Mouse (Mus musculus) left cerebral cortex, postnatal 36 days (tissue): ENCODE results near the gene Acvr1c. TPM values are rescaled to one million over a fixed set of nuclear protein-coding genes. Genes with fewer than 3 reads are reported as not detected.

Experiments used
- DNase-seq, 2 experiments: peaks; one replicate each; pipeline ENCODE4 v3.0.0; 2021 to 2022; ENCODE audit warnings: low spot score in 2 of 2, mixed read lengths in 1 of 2
- intact Hi-C: fragments of 180-260 bp; cut with DNase I; formaldehyde crosslinking; loops from one replicate; pipeline ENCODE4 v1.15.1; 2025
- total RNA-seq, 2 experiments: library from RNA; stranded (reverse); gene quantifications; 2 replicates each; pipeline ENCODE4 v1.2.3; 2021

Acvr1c gene
- total RNA-seq, 2 experiments from 2014 or later: 16.8 to 18.3 TPM

GRCm38 (mm10) chr2:58289759-58290431, 67.8 kb downstream of the Acvr1c start:
- no peak for DNase-seq
- intact Hi-C loops: no loop called here

- DNase-seq: peak in 1 of 2 experiments; percentile 8
- intact Hi-C loops: no loop called here
These were observed 68.4 kb downstream of the Acvr1c start for GRCm38 (mm10) chr2:58289331-58289730.

DNA sequence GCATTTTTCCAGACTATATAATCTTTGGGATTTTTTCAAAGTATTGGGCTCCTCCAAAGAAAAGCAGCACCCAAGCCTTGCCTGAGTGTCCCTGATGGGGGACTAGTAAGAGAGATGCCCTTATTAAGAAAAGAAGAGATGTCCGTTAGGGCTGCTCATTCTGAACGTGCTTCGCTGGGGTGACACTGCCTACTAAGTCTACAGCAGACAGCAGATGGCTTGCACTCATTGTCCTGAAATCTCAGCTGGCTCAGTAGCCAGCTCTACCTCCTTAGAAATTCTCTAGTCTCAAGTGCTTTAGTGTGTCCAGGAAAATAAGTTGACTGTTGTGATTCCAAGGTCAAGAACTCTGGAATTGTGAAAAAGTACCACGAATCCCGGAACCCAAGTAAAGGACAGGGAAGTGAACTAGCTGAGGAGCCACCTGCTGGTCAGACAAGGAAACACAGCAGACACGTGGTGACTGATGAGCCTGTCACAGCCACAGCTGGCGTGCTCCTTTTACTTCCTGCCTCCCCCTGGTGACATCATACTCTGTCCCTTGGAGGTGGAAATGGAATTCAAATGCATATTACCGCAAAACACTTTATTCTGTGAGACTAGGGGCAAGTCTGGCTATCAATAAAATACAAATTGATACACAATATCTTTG, 75.3 kb downstream of the Acvr1c start:
- intact Hi-C loops: no loop called here
- peak; percentile 23 to 24 for DNase-seq

- intact Hi-C loops: no loop called here
- no peak for DNase-seq
These were observed 76.6 kb downstream of the Acvr1c start for GRCm38 (mm10) chr2:58281046-58281445.

DNA sequence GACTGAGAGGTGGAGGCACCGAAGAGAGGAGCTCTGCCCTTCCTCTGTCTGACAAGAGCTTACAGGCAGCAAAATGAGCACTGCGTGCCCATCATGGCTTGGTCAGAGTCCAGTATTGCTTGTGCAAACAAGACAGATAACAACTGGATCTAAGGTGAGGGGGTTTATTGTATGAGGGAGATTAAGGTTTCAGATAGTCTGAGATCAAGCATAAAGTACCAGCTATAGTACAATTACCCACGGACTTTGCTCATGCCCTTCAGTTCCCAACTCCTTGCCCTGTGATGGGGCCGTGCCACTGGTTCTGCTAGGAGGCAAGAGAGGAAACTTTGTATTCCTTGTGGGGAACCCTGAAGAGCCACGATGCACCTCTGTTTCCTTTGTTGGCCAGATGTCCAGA, 78.5 kb downstream of the Acvr1c start:
- no peak for DNase-seq
- intact Hi-C loops: no loop called here

DNA sequence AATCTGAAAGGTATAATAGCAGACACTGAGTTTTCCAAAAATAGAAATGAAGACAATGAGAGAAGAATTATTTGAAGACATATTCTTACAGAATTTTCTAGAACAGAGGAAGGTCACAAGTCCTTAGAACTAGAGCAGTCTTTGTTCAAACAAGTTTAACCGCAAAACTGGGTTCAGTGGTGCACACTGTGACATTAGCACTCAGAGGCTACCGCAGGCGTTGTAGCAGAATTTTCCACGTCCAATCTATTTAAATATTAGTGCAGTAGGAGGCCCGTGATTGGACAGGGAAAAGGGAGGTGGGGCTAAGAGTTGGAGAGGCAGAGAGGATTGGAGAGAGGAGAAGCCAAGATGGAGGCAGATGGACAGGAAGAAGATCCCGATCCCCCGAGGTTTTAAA, 81.2 kb downstream of the Acvr1c start:
- no peak for DNase-seq
- intact Hi-C loops: no loop called here

- intact Hi-C loops: no loop called here
- peak; percentile 9 to 17 for DNase-seq
These were observed 117.1 kb downstream of the Acvr1c start for GRCm38 (mm10) chr2:58240639-58241038.

DNA sequence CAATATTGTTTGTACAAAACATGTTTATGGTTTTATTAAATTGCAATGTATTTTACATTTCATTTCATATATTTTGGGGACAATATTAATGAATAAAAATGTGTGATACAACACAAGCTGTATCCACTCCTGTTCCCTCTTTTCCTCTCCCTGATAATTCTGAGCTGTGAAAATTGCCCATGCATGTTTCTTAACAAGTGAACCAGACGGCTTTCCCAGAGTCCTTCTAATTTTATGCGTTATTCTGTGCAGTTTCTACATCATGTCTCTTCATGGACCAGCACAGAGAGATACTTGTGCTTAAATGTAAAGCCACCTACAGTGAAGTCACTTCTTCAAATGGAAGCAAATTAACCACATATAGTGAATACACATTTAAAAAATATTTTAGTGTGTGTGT, 120.2 kb downstream of the Acvr1c start:
- intact Hi-C loops: no loop called here
- DNase-seq: no peak

Other genes starting within 250 kb of the Acvr1c start
- gene Cytip, start 162.4 kb downstream of the Acvr1c start, total RNA-seq: not detected
- not detected for gene Gm17409, start 112.2 kb upstream of the Acvr1c start, total RNA-seq
- gene Acvr1, start 209.3 kb upstream of the Acvr1c start, total RNA-seq: 10 to 100 TPM; 31.0 to 31.3 TPM
- 10 to 100 TPM; 28.9 to 35.9 TPM for gene Upp2, start 209.4 kb upstream of the Acvr1c start, total RNA-seq